Mouse (Mus musculus): Measurements from ENCODE around the gene Olfr493.

Olfr493 gene

DNA sequence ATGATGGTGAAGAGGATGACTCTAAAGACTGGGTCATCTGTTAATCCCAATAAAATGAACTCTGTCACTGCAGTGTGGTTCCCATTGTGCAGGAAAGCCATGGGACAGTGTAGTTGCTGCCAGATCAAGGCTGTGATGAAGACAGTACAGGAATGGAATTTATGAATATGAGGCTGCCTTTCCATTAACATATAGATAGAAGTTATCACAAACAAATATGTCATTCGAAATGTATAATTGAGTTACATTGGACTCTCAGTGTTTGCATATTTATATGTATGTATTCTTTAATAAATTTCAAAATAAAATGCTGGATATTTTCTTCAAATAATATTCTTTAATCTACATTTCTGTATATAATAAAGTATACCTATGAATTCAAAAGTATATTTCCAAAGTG lies at the start of gene Olfr493:
Olfr493 (minus strand) TSS at position 101 of the 400 bp plus-strand sequence.
- no peak for DNase-seq (ENCODE audit: low read depth, low spot score)

DNA sequence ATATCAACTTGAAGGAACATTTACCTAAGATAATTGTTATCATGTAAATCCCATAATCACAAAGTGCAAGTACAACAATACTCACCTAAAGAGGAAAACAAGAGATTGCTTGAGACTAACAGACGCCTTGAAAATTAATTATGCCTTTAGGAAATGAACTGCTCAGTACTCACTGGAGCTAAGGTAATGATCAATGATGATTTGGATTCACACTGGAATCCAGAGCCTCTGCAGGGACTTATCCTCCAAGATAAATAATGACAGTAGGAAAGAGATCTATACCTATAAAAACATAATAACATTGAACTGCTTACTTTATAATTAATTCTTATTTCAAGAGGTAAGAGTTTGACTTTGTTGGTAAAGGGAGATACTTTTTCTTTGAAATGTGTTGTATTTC lies 46.1 kb upstream of the Olfr493 start, which contains the start of gene Olfr495:
Olfr495 (plus strand) TSS at position 301 of the 400 bp plus-strand sequence.
- no peak for DNase-seq (ENCODE audit: low read depth, low spot score)

DNA sequence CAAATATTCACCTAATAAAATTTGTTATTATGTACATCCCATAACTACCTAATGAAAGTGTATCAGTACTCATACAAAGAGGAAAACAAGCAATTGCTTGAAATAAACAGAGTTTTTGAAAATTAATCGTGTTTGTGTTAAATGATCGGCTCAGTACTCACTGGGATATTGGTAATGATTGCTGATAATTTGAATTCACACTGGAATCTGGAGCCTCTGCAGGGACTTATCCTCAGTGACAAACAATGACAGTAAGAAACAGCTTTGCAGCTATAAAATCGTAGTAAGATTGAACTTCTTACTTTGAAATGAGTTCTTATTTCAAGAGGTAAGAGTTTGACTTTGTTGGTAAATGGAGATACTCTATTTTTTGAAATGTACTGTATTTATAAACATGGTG lies 18.3 kb upstream of the Olfr493 start, which contains the start of gene Olfr494:
Olfr494 (plus strand) TSS at position 301 of the 400 bp plus-strand sequence.
- DNase-seq (ENCODE audit: low read depth, low spot score): no peak

DNA sequence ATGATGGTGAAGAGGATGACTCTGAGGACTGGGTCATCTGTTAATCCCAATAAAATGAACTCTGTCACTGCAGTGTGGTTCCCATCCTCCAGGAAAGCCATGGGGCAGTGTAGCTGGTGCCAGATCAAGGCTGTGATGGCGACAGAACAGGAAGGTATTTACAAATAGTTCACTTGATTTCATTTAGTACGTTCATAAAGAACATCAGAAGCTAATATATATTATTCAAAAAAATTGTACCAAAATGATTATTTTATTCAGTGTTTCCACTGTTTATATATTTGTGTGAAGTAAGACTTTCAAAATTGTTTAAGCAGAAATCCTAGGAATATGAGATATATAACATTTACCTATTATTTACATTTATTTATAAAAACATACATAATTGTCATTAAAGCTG lies 23.2 kb downstream of the Olfr493 start, which contains the start of gene Olfr492:
Olfr492 (minus strand) TSS at position 101 of the 400 bp plus-strand sequence.
- no peak for DNase-seq (ENCODE audit: low read depth, low spot score)

DNA sequence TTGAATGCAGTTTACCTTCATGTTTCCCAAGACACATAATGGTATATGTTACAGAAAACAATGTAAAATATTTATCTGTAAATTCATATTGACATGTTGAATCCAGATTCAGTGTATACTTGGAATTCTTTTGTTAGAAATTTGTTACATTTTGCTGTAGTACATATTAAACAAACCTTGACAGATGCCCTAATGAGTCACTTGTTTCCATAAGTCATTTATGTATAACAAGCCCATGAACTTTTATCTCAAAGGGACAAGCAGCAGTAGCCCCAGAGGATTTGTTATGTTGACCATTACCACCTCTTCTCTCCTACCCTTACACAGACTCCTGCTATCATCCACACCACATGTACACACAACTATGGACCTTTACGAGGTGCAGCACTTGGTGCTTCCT lies 33.6 kb downstream of the Olfr493 start, which contains the start of gene Olfr491:
Olfr491 (plus strand) TSS at position 301 of the 400 bp plus-strand sequence.
- DNase-seq (ENCODE audit: low read depth, low spot score): no peak

Data from retina, adult 2 months (tissue).